Mouse (Mus musculus): ENCODE measurements at regions not wholly inside any gene's neighbourhood (a gene's known extent, or its start where the extent isn't known, plus 50 kb on each side); places are given as distances from the start of the nearest gene placed in this dataset.

DNA sequence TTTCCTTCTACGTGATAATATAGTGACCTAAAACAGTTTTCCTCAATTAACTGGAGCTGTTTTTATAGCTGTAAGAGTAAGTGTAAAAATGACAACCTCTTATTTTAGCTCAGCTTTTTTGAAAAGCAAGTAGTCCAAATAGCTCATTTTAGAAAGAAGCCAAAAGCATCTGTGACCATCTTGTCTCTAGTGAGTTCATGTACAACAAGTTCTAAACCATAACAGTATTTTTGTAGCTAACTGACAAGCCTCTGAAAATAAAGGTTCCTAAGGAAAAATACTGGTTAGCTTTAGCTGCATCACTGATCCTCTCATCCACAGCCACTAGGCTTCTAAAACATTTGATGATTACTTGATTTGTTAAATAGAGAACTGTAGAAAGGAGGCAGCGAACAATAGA, 227.2 kb upstream of the Kcnj3 start:
- TF ChIP-seq CTCF (conservative IDR thresholded peaks at IDR 0.05; ENCODE audit: insufficient read depth, insufficient read length, low read depth, low read length), result no peak
- TF ChIP-seq POLR2A (IDR thresholded peaks at IDR 0.05; ENCODE audit: low read depth, low read length), result no peak

All from kidney, adult 2 months (tissue).